8 mouse cellular contexts compared by ENCODE assay signal in genomic region chr5:35088785-35089613, GRCm38 (mm10). TPM values are rescaled to one million over a fixed set of nuclear protein-coding genes. Genes with fewer than 3 reads are reported as not detected.
DNase-seq lines count a peak whose midpoint lies in the region; ATAC-seq and TF ChIP-seq lines count a peak whose summit lies in the region.

No protein-coding gene starts in this region.

- WGBS in heart, adult 2 months: 72% methylated on average over 9 of the region's 9 CpGs
- WGBS in heart, embryonic 12.5 days: 63% methylated on average over 9 of the region's 9 CpGs
- WGBS in hindbrain, postnatal 0 days: 68% methylated on average over 9 of the region's 9 CpGs
- WGBS in limb, embryonic 10.5 days: 63% methylated on average over 9 of the region's 9 CpGs

- peak; percentile 43 to 64 for DNase-seq in heart, adult 2 months
- DNase-seq in adrenal gland, adult 18-20 months (ENCODE audit: low spot score in 2 of 2): peak; percentile 77 to 80
- DNase-seq in embryo, embryonic 11 days: peak; percentile 74
- DNase-seq in hindbrain, postnatal 0 days (ENCODE audit: low spot score): peak; percentile 72
- DNase-seq in limb, embryonic 10.5 days (ENCODE audit: low spot score): peak; percentile 74
- peak; percentile 69 for DNase-seq in naive thymus-derived CD4-positive, alpha-beta T cell, adult 2 months (ENCODE audit: low read depth)

- no peaks in the 10 kb centered on the region for H3K9me3 ChIP-seq in heart, embryonic 12.5 days (replicated peaks)
- H3K9me3 ChIP-seq in hindbrain, postnatal 0 days (ENCODE audit: low read length): no peaks in the 10 kb centered on the region
- no peaks in the 10 kb centered on the region for H3K9me3 ChIP-seq in limb, embryonic 10.5 days (replicated peaks)

- H3K79me2 ChIP-seq in heart, adult 2 months (replicated peaks; ENCODE audit: control insufficient read depth, insufficient read depth, low read length): no peaks in the 10 kb centered on the region

- ATAC-seq in heart, embryonic 12.5 days (ENCODE audit: insufficient number of reproducible peaks, low FRiP score): no peak; the same call in 1 of the 2 replicates
- 0 out of 2 replicates have a peak, but pooled peaks have one; percentile 12 for ATAC-seq in hindbrain, postnatal 0 days

- no peak overlapping the region for H3K4me3 ChIP-seq in heart, adult 2 months
- H3K4me3 ChIP-seq in heart, embryonic 12.5 days: no peak overlapping the region
- H3K4me3 ChIP-seq in hindbrain, postnatal 0 days (ENCODE audit: low read length): no peak overlapping the region
- no peak overlapping the region for H3K4me3 ChIP-seq in limb, embryonic 10.5 days
- H3K4me3 ChIP-seq in testis, adult 2 months (ENCODE audit: control insufficient read depth, low read depth, low read length): no peak overlapping the region

- TF ChIP-seq CTCF in heart, adult 2 months (IDR thresholded peaks at IDR 0.05): peak; percentile 77
- TF ChIP-seq CTCF in hindbrain, postnatal 0 days (IDR thresholded peaks at IDR 0.05; ENCODE audit: low read depth): peak; percentile 85
- peak; percentile 89; the same call in 1 of the 2 replicates for TF ChIP-seq CTCF in testis, adult 2 months (IDR thresholded peaks at IDR 0.05; ENCODE audit: control insufficient read depth, insufficient read depth, insufficient replicate concordance, low read depth, low read length)

- intact Hi-C loops in heart, adult 2 months (cut with DNase I): loop anchor here (5.0 kb wide), 1 partner anchor 37 kb away; no protein-coding TSS in a partner anchor

- no peak overlapping the region for H3K27ac ChIP-seq in heart, adult 2 months
- no peak overlapping the region for H3K27ac ChIP-seq in heart, embryonic 12.5 days (ENCODE audit: poor library complexity, severe bottlenecking)
- no peak overlapping the region for H3K27ac ChIP-seq in hindbrain, postnatal 0 days
- no peak overlapping the region for H3K27ac ChIP-seq in limb, embryonic 10.5 days
- H3K27ac ChIP-seq in testis, adult 2 months (ENCODE audit: control insufficient read depth, insufficient read depth, low read depth, low read length): no peak overlapping the region

- TF ChIP-seq POLR2A in heart, adult 2 months (IDR thresholded peaks at IDR 0.05; ENCODE audit: insufficient read depth, low read depth, low read length): no peak
- no peak for TF ChIP-seq POLR2A in testis, adult 2 months (IDR thresholded peaks at IDR 0.05; ENCODE audit: control insufficient read depth, low read depth, low read length)

- H3K36me3 ChIP-seq in heart, adult 2 months (ENCODE audit: control insufficient read depth, insufficient read depth, low read length): no peaks in the 10 kb centered on the region
- H3K36me3 ChIP-seq in heart, embryonic 12.5 days: peaks cover 36% of the 10 kb centered on the region
- peaks cover 26% of the 10 kb centered on the region for H3K36me3 ChIP-seq in hindbrain, postnatal 0 days (ENCODE audit: insufficient read depth, low read length)
- H3K36me3 ChIP-seq in limb, embryonic 10.5 days: peaks cover 28% of the 10 kb centered on the region
- H3K36me3 ChIP-seq in testis, adult 2 months (ENCODE audit: control insufficient read depth, insufficient read depth, low read length): peaks cover 1% of the 10 kb centered on the region; the same call in 1 of the 2 replicates

- no peaks in the 10 kb centered on the region for H3K4me1 ChIP-seq in heart, adult 2 months (ENCODE audit: control insufficient read depth, insufficient read depth, low read length)
- H3K4me1 ChIP-seq in heart, embryonic 12.5 days (replicated peaks): no peaks in the 10 kb centered on the region
- no peaks in the 10 kb centered on the region for H3K4me1 ChIP-seq in hindbrain, postnatal 0 days (ENCODE audit: insufficient read depth, low read length)
- no peaks in the 10 kb centered on the region for H3K4me1 ChIP-seq in limb, embryonic 10.5 days
- peaks cover 2% of the 10 kb centered on the region; the same call in 1 of the 2 replicates for H3K4me1 ChIP-seq in testis, adult 2 months (ENCODE audit: control insufficient read depth, insufficient read depth, low read length)

- TF ChIP-seq EP300 in heart, adult 2 months (IDR thresholded peaks at IDR 0.05; ENCODE audit: insufficient read depth, low read depth, low read length): no peak

- H3K4me2 ChIP-seq in heart, embryonic 12.5 days: no peak overlapping the region
- H3K4me2 ChIP-seq in hindbrain, postnatal 0 days (ENCODE audit: low read depth, low read length): no peak overlapping the region

- H3K27me3 ChIP-seq in heart, adult 2 months (ENCODE audit: control insufficient read depth, insufficient read depth, low read length): no peaks in the 10 kb centered on the region
- H3K27me3 ChIP-seq in heart, embryonic 12.5 days (replicated peaks): 0 out of 2 replicates have a peak, but pooled peaks cover 3% of the 10 kb centered on the region
- no peaks in the 10 kb centered on the region for H3K27me3 ChIP-seq in hindbrain, postnatal 0 days (ENCODE audit: insufficient read depth, low read length)
- no peaks in the 10 kb centered on the region for H3K27me3 ChIP-seq in limb, embryonic 10.5 days (ENCODE audit: low read depth, poor library complexity, severe bottlenecking)
- no peaks in the 10 kb centered on the region for H3K27me3 ChIP-seq in testis, adult 2 months (ENCODE audit: control insufficient read depth, insufficient read depth, low read length)

- H3K9ac ChIP-seq in heart, adult 2 months (ENCODE audit: low read depth, low read length): no peak overlapping the region
- H3K9ac ChIP-seq in heart, embryonic 12.5 days: no peak overlapping the region
- H3K9ac ChIP-seq in hindbrain, postnatal 0 days (replicated peaks; ENCODE audit: low read length): no peak overlapping the region

RNA-seq across cellular contexts. Expression of gene Lrpap1, which starts 16.6 kb away (rescaled TPM):
- 10 to 100 TPM; 49.0 to 59.0 TPM for total RNA-seq in heart, adult 2 months (2021)
- 33.1 and 39.4 TPM in 2 replicates for polyA plus RNA-seq in heart, adult 2 months (2012; rRNA removed)
- polyA plus RNA-seq in heart, embryonic 12.5 days (2016; fragmentation: Nextera tagmentation; extraction: Ambion mirVana): 142 and 147 TPM in 2 replicates
- 100 to 1,000 TPM; 115 TPM for total RNA-seq in adrenal gland, adult 18-20 months (2021)
- total RNA-seq in hindbrain, postnatal 0 days (2014; rRNA removed): 97.2 and 99.5 TPM in 2 replicates
- 200 and 205 TPM in 2 replicates for polyA plus RNA-seq in hindbrain, postnatal 0 days (2015; fragmentation: Nextera tagmentation; extraction: Ambion mirVana)
- 54.6 and 58.5 TPM in 2 replicates for polyA plus RNA-seq in limb, embryonic 10.5 days (2016; fragmentation: Nextera tagmentation; extraction: Ambion mirVana)
- 34.5 and 36.4 TPM in 2 replicates for polyA plus RNA-seq in testis, adult 2 months (2012; rRNA removed)

RNA-seq across cellular contexts. Expression of gene Dok7, which starts 32.4 kb away (rescaled TPM):
- total RNA-seq in heart, adult 2 months (2021): 10 to 100 TPM; 34.9 to 35.6 TPM
- polyA plus RNA-seq in heart, adult 2 months (2012; rRNA removed): 23.8 and 25.4 TPM in 2 replicates
- 7.0 and 7.6 TPM in 2 replicates for polyA plus RNA-seq in heart, embryonic 12.5 days (2016; fragmentation: Nextera tagmentation; extraction: Ambion mirVana)
- 10 to 100 TPM in 1 of 2 experiments, 1 to 10 TPM in 1; 7.4 to 16.0 TPM for total RNA-seq in adrenal gland, adult 18-20 months (2021)
- 24.5 and 26.9 TPM in 2 replicates for total RNA-seq in hindbrain, postnatal 0 days (2014; rRNA removed)
- 10.9 and 11.6 TPM in 2 replicates for polyA plus RNA-seq in hindbrain, postnatal 0 days (2015; fragmentation: Nextera tagmentation; extraction: Ambion mirVana)
- 0.26 and 0.31 TPM in 2 replicates for polyA plus RNA-seq in limb, embryonic 10.5 days (2016; fragmentation: Nextera tagmentation; extraction: Ambion mirVana)
- 9.9 and 10.6 TPM in 2 replicates for polyA plus RNA-seq in testis, adult 2 months (2012; rRNA removed)

RNA-seq across cellular contexts. Expression of gene Hgfac, which starts 47.7 kb away (rescaled TPM):
- under 1 TPM; 0.47 to 0.96 TPM for total RNA-seq in heart, adult 2 months (2021)
- 0.94 and 1.3 TPM in 2 replicates for polyA plus RNA-seq in heart, adult 2 months (2012; rRNA removed)
- polyA plus RNA-seq in heart, embryonic 12.5 days (2016; fragmentation: Nextera tagmentation; extraction: Ambion mirVana): 0.42 and 1.5 TPM in 2 replicates
- under 1 TPM; 0.22 to 0.96 TPM for total RNA-seq in adrenal gland, adult 18-20 months (2021)
- total RNA-seq in hindbrain, postnatal 0 days (2014; rRNA removed): 0.78 and 1.4 TPM in 2 replicates
- polyA plus RNA-seq in hindbrain, postnatal 0 days (2015; fragmentation: Nextera tagmentation; extraction: Ambion mirVana): not detected in 2 replicates
- polyA plus RNA-seq in limb, embryonic 10.5 days (2016; fragmentation: Nextera tagmentation; extraction: Ambion mirVana): 0.15 TPM in 1 of 2 replicates, not detected in the other
- polyA plus RNA-seq in testis, adult 2 months (2012; rRNA removed): 1.8 and 3.0 TPM in 2 replicates
